Mouse (Mus musculus) intestine, embryonic 16.5 days (tissue): ENCODE results near the gene Syt1. TPM values are rescaled to one million over a fixed set of nuclear protein-coding genes. Genes with fewer than 3 reads are reported as not detected.
A peak's percentile ranks its signal among the peaks of the same experiment; 100 is the strongest.

Source experiments
- ATAC-seq: fragments of 200-750 bp; cut with Nextera tagmentation; 2 replicates; pipeline ENCODE4 v1.8.0; 2017; ENCODE audit warnings: moderate TSS enrichment, moderate library complexity
- H3K27ac ChIP-seq: fragments of 300-500 bp; sonication (generic); 2 replicates; pipeline ENCODE4 v1.5.1; 2014; ENCODE audit warnings: mild to moderate bottlenecking, low read length
- H3K27me3 ChIP-seq: fragments of 300-500 bp; sonication (generic); replicated peaks from 2 replicates; pipeline ENCODE4 v1.6.1; 2014; ENCODE audit warnings: low read length, control low read depth, mixed read lengths; ENCODE audit not compliant: control insufficient read depth, insufficient read depth
- H3K36me3 ChIP-seq: fragments of 300-500 bp; sonication (generic); 2 replicates; pipeline ENCODE4 v1.6.1; 2014; ENCODE audit warnings: low read length, control low read depth; ENCODE audit not compliant: control insufficient read depth, insufficient read depth
- H3K4me1 ChIP-seq: fragments of 300-500 bp; sonication (generic); 2 replicates; pipeline ENCODE4 v1.6.1; 2014; ENCODE audit warnings: low read length, control low read depth, mixed read lengths; ENCODE audit not compliant: control insufficient read depth, insufficient read depth
- H3K4me2 ChIP-seq: fragments of 300-500 bp; sonication (generic); 2 replicates; pipeline ENCODE4 v1.6.1; 2014; ENCODE audit warnings: low read depth, low read length, control low read depth
- H3K4me3 ChIP-seq: fragments of 300-500 bp; sonication (generic); 2 replicates; pipeline ENCODE4 v1.5.1; 2014; ENCODE audit warnings: mild to moderate bottlenecking, low read length
- H3K9ac ChIP-seq: fragments of 300-500 bp; sonication (generic); 2 replicates; pipeline ENCODE4 v1.6.1; 2014; ENCODE audit warnings: low read depth, low read length
- H3K9me3 ChIP-seq: fragments of 300-500 bp; sonication (generic); 2 replicates; pipeline ENCODE4 v1.6.1; 2016; ENCODE audit warnings: low read length, control low read depth; ENCODE audit not compliant: control insufficient read depth
- WGBS: fragments of 180-500 bp; shearing (Covaris S2); extraction: QIAGEN DNeasy Blood & Tissue Kit; methylation state at CpG from one replicate; pipeline ENCODE4 v1.1.7; 2014; 5-methylcytosine and 5-hydroxymethylcytosine counted together
- polyA plus RNA-seq: library from polyadenylated mRNA; unstranded; fragments of >200 nt; fragmentation: Nextera tagmentation; extraction: Ambion mirVana; gene quantifications from 2 replicates; pipeline ENCODE4 v1.2.1, GENCODE M21; 2015

The Syt1 gene
- polyA plus RNA-seq, 1 experiment from 2014 or later: 6.9 TPM

DNA sequence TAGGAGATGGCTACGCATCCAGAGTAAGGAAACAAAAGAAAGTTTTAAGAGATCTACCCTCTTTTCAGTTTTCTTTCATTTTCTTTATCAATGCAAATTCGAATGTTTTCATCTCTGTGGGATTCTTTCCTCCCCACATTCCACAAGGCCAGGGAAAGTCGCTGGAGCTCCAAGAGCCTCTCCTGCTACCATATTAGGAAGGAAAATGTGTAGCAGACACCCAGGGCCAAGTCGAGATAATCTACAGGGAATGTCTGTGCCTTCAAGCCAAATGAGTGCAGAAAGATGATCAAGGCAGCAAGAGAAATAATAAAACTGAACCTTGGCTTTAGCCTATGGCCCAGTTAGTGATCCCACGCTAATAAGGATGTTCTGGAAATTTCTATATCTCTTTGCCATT lies 474.9 kb downstream of the Syt1 start:
- ATAC-seq: no peak
- H3K4me1 ChIP-seq: peaks cover 3% of the 10 kb centered on the region; the same call in 1 of the 2 replicates
- 46% methylated on average over 5 of the region's 5 CpGs for WGBS

DNA sequence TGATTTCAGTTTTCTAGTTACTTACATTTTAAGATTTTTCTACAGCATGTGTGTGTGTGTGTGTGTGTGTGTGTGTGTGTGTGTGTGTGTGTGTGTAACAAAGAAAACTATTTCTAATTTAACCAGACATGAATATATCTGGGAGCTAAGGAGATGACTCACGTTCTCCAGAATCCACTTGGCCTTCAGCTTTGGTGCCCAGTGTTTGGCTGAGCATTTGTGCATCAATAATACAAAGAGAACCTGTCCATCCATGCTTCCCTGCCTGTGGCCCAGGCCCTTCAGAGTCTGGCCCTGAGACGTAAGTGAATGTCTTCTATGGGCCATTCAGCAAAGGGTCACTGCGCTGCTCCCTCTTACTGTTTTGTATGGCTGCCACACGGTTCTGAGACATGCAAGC lies 476.7 kb downstream of the Syt1 start:
- Histone ChIP-seq H3K9me3 (no peaks in the 10 kb centered on the region), H3K27ac (no peak overlapping the region), H3K4me2 (no peak overlapping the region), H3K4me1 (peaks cover 4% of the 10 kb centered on the region; the same call in 1 of the 2 replicates), H3K9ac (no peak overlapping the region), H3K36me3 (no peaks in the 10 kb centered on the region), H3K27me3 (no peaks in the 10 kb centered on the region), H3K4me3 (no peak overlapping the region)
- WGBS: 85% methylated on average over 4 of the region's 4 CpGs
- no peak for ATAC-seq

More for the DNA sequence above, 474.9 kb downstream of the Syt1 start:
- Histone ChIP-seq H3K4me2 (no peak overlapping the region), H3K27me3 (no peaks in the 10 kb centered on the region), H3K36me3 (no peaks in the 10 kb centered on the region), H3K4me3 (no peak overlapping the region), H3K27ac (no peak overlapping the region), H3K9me3 (no peaks in the 10 kb centered on the region), H3K9ac (no peak overlapping the region)

DNA sequence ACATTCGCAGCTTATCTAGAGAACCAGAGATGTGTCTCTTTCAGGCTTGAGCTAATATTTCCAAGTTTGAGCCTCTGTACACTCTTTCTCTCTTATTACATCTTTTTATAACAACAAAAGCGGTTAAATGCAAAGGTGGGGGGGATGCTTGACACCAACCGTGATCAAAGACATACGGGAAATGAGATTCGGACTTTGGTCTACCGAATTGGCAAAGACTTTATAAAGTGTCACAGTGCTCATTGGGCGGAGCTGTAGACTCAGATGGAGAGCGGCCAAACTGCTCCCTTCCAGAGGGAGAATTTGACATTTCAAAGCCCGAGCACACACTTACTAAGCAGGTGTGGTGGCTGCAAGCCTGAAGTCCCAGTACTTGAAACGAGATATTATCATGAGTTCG lies 477.9 kb downstream of the Syt1 start:
- H3K9me3 ChIP-seq: no peaks in the 10 kb centered on the region
- H3K27ac ChIP-seq: no peak overlapping the region
- no peak for ATAC-seq
- H3K4me1 ChIP-seq: peaks cover 4% of the 10 kb centered on the region; the same call in 1 of the 2 replicates
- H3K4me2 ChIP-seq: no peak overlapping the region
- H3K36me3 ChIP-seq: no peaks in the 10 kb centered on the region
- 91% methylated on average over 11 of the region's 11 CpGs for WGBS
- no peaks in the 10 kb centered on the region for H3K27me3 ChIP-seq
- no peak overlapping the region for H3K9ac ChIP-seq
- H3K4me3 ChIP-seq: no peak overlapping the region

DNA sequence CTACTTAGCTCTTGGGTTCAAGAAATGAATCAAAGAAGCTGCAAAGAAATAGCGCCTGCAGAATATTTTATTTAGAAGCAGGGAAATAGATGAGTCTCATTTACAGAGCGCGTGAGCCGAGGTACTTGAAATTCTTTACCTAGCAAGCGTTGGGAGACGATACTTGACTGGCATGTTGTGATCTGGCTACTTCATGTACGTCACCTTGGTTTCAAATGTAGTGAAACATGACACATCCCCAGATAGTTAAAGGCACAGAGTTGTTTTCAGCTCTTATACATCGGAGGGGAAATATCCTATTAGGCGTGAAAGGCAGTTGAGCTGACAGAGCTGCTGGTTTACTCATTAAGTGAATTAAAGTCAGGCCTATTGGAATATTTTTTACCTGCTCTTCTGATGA lies 478.5 kb downstream of the Syt1 start:
- 78% methylated on average over 9 of the region's 9 CpGs for WGBS

DNA sequence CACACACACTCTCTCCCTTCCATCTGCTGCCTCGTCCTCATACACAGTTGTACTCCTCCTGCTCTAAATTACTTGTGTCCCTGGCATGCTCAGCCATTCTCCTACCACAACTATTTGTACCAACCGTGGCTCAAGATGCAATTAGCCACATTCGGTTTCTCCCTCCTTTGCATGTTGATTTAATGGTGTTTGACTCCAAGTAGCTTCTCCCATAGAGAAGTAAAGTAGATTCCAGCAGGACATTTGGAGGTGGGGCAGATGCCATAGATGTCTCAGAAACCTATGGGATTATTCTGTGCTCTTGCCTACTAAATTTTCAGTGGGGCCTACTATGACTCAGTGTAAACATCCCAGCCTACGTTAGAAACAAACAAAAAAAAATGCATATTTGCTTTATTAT lies 479.1 kb downstream of the Syt1 start:
- Histone ChIP-seq H3K36me3 (no peaks in the 10 kb centered on the region), H3K4me1 (peaks cover 4% of the 10 kb centered on the region; the same call in 1 of the 2 replicates), H3K9me3 (no peaks in the 10 kb centered on the region), H3K4me2 (no peak overlapping the region), H3K27me3 (no peaks in the 10 kb centered on the region), H3K4me3 (no peak overlapping the region), H3K9ac (no peak overlapping the region), H3K27ac (no peak overlapping the region)
- 41% methylated on average over 4 of the region's 4 CpGs for WGBS
- 0 out of 2 replicates have a peak, but pooled peaks have one; percentile 9 for ATAC-seq

More for the DNA sequence above, 478.5 kb downstream of the Syt1 start:
- Histone ChIP-seq H3K4me1 (peaks cover 4% of the 10 kb centered on the region; the same call in 1 of the 2 replicates), H3K4me2 (no peak overlapping the region), H3K36me3 (no peaks in the 10 kb centered on the region), H3K4me3 (no peak overlapping the region), H3K27ac (no peak overlapping the region), H3K9me3 (no peaks in the 10 kb centered on the region), H3K9ac (no peak overlapping the region), H3K27me3 (no peaks in the 10 kb centered on the region)
- ATAC-seq: no peak

DNA sequence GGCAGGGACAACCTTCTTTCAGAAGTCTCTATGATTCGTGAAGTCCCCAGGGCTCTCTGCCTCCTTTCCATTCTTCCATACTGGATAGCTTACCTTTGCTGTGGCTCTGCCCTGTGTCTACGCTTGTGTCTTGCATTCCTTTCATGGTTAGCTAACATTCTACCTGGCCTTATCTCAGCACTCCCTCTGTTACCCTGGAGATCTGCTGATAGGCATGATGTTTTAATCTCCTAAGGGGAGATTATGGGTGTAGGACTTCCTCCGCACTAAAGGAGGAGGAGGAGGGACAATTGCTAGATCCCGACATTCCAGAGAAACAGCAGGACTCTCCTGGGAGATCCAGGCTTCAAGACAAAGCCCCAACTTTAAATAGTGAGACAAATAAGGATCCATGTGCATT lies 479.7 kb downstream of the Syt1 start:
- Histone ChIP-seq H3K4me3 (no peak overlapping the region), H3K9me3 (no peaks in the 10 kb centered on the region), H3K4me1 (peaks cover 4% of the 10 kb centered on the region; the same call in 1 of the 2 replicates), H3K36me3 (no peaks in the 10 kb centered on the region), H3K27ac (no peak overlapping the region), H3K4me2 (no peak overlapping the region), H3K27me3 (no peaks in the 10 kb centered on the region), H3K9ac (no peak overlapping the region)
- ATAC-seq: peak; percentile 88
- WGBS: 46% methylated on average over 4 of the region's 4 CpGs

DNA sequence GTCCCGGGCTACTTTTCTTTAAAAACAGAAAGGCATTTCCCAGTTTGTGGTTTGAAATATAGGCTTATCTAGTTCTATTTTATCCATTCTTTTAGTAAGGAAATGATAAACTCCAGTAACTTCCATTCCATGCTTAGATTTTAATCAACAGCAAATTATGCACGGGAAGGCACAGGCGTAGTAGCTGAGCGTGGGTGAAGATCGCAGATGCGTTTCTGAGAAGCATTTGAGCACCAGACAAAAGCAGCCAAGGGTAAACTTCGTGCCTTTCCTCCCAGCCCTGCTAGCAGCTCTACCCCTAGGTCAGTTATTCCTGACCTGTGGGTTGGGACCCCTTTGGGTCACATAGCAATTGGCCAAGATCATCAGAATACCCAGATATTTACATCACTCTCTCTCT lies 482.4 kb downstream of the Syt1 start:
- Histone ChIP-seq H3K4me1 (peaks cover 4% of the 10 kb centered on the region; the same call in 1 of the 2 replicates), H3K9ac (no peak overlapping the region), H3K4me2 (no peak overlapping the region), H3K4me3 (no peak overlapping the region), H3K27ac (no peak overlapping the region), H3K36me3 (no peaks in the 10 kb centered on the region), H3K9me3 (no peaks in the 10 kb centered on the region), H3K27me3 (no peaks in the 10 kb centered on the region)
- 92% methylated on average over 7 of the region's 7 CpGs for WGBS
- ATAC-seq: no peak

DNA sequence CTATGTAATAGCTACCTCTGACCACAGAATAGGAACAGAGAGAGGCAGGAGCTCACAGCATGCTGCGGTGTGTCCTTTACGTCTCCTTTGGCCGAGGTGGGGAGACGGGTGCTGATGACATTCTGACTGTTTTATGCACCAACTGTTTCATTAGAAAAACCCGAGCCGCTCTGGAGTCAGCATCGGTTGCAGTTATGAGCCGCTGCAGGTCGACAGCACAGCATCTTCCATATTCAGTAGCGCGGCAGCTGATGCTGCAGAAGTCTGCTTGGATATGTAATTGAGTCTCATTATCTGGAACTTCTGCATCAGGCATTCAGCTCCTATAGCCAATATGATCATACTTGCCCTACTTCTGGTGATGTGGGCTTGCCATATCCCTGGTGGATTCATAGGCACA lies 485.3 kb downstream of the Syt1 start:
- ATAC-seq: no peak
- Histone ChIP-seq H3K9ac (no peak overlapping the region), H3K9me3 (no peaks in the 10 kb centered on the region), H3K4me1 (no peaks in the 10 kb centered on the region), H3K4me2 (no peak overlapping the region), H3K4me3 (no peak overlapping the region), H3K36me3 (no peaks in the 10 kb centered on the region), H3K27me3 (no peaks in the 10 kb centered on the region), H3K27ac (no peak overlapping the region)
- WGBS: 90% methylated on average over 11 of the region's 11 CpGs

DNA sequence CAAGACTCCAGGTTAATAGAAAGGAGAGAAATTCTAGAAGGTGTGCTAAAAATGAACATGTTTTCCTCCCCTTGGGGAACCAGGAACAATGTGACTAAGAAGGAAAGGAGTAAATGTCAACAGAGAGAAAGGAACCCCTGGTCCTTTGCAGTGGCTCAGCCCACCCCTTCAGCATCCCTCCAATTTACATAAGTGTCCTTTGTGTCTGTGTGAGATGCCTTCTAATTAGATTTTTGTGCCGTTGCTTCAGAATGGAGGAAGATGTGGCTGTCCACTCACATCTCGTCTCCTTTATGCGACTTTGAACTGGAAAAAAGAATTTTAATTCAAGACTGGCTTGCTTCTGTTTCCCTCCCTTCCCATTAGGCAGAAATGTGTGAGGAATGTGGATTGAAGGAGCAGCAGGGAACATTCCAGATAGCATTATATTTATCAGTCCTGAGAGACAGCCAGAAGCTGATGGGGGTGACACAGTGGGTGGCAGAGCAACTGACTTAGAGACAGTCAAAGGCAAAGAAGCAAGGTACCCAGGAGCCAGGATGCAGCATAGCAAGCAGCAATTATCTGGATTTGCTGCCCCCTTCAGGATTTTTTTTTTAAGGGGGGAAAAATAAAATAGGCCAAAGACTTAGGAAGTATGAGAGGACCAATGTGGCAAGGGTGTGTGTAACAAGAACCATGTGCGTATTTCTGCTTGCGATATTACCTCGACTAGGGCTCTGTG lies 486.3 kb downstream of the Syt1 start:
- Histone ChIP-seq H3K9me3 (no peaks in the 10 kb centered on the region), H3K9ac (no peak overlapping the region), H3K27ac (no peak overlapping the region), H3K36me3 (no peaks in the 10 kb centered on the region), H3K4me1 (no peaks in the 10 kb centered on the region), H3K27me3 (no peaks in the 10 kb centered on the region), H3K4me2 (no peak overlapping the region), H3K4me3 (no peak overlapping the region)
- no peak for ATAC-seq
- 64% methylated on average over 6 of the region's 6 CpGs for WGBS

DNA sequence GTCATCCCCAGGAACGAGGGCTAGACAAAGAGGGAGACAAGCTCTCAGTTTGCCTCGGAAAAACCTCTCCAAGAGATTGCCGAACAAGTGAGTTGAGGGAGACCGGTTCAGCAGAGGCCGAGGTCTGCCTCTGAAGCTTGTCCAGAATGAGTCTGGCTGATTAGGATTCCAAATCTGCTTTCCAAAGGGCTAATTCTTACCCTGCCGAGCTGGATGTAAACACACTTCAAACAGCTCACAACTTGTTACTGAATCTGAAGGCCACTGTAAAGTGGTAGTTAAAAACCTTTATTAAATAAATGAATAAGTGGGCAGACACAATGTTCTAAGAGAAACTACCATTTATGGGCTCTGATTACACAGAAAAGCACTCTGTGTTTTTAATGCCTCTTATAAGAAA lies 491.6 kb downstream of the Syt1 start:
- Histone ChIP-seq H3K4me2 (no peak overlapping the region), H3K9ac (no peak overlapping the region), H3K9me3 (no peaks in the 10 kb centered on the region), H3K4me3 (no peak overlapping the region), H3K36me3 (no peaks in the 10 kb centered on the region), H3K27ac (no peak overlapping the region), H3K4me1 (no peaks in the 10 kb centered on the region), H3K27me3 (no peaks in the 10 kb centered on the region)
- 31% methylated on average over 6 of the region's 6 CpGs for WGBS
- no peak for ATAC-seq
